Mouse (Mus musculus): ENCODE results near the gene Tnfrsf1b.

DNA sequence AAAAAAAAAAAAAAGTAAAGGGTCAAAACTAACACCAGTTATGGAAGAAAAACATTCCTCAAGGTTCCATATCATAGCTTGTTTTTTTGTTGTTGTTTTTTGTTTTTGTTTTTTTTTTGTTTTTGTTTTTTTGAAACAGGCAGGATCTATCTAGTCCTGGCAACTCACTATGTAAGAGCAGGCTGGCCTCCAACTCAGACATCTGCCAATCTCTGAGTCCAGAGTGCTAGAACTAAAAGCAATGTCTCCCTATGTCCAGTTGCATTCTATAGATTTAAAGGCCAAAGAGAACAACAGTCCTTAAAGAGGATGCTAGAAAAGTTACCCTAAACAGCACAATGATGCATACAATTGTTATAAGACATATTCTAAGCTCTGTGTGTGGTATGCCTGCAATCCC, 58.1 kb downstream of the Tnfrsf1b start:
- no peak for TF ChIP-seq CTCF (IDR thresholded peaks at IDR 0.05; ENCODE audit: low read depth, low read length)
- TF ChIP-seq POLR2A (IDR thresholded peaks at IDR 0.05; ENCODE audit: insufficient read depth, low read length): no peak

Data from ES-Bruce4 (cell line).